Mouse (Mus musculus): ENCODE data around the gene Tmem217.

The Tmem217 gene

GRCm38 (mm10) chr17:29485336-29486233 is 66.6 kb downstream of the Tmem217 start:
- no peak for DNase-seq

GRCm38 (mm10) chr17:29484431-29484830 is 67.8 kb downstream of the Tmem217 start:
- DNase-seq: no peak

GRCm38 (mm10) chr17:29483282-29483681 is 68.9 kb downstream of the Tmem217 start:
- DNase-seq: no peak

GRCm38 (mm10) chr17:29482632-29483031 is 69.6 kb downstream of the Tmem217 start:
- DNase-seq: no peak

- DNase-seq: no peak
Measured at GRCm38 (mm10) chr17:29480256-29480655, 71.9 kb downstream of the Tmem217 start.

- no peak for DNase-seq
Measured at GRCm38 (mm10) chr17:29478271-29478670, 73.9 kb downstream of the Tmem217 start.

- no peak for DNase-seq
Measured at GRCm38 (mm10) chr17:29477357-29477756, 74.8 kb downstream of the Tmem217 start.

GRCm38 (mm10) chr17:29476461-29476860 is 75.7 kb downstream of the Tmem217 start:
- no peak for DNase-seq
